Mouse (Mus musculus) spleen, adult 2 months (tissue): ENCODE data around the gene Clrn3.

Experiments used
- CTCF ChIP-seq: fragments of 200-500 bp; IDR thresholded peaks from 2 replicates; pipeline ENCODE4 v1.5.1; 2011; ENCODE audit warnings: mild to moderate bottlenecking, inconsistent platforms; ENCODE audit not compliant: insufficient read depth, insufficient read length, insufficient replicate concordance; ENCODE audit errors: extremely low read depth
- POLR2A ChIP-seq: fragments of 200-500 bp; IDR thresholded peaks from 2 replicates; pipeline ENCODE4 v1.6.1; 2011; ENCODE audit warnings: low read depth, low read length, inconsistent platforms

GRCm38 (mm10) chr7:135495303-135495702, 33.2 kb downstream of the Clrn3 start:
- no peak for TF ChIP-seq CTCF
- TF ChIP-seq POLR2A, result no peak
